Mouse (Mus musculus): ENCODE data around the gene Zfp638. TPM values are rescaled to one million over a fixed set of nuclear protein-coding genes. Genes with fewer than 3 reads are reported as not detected.
"Not testable (repeated sequence)": the region's sequence is repeated elsewhere in the genome, so short reads cannot be mapped to it uniquely, and the experiment has no call there.

The Zfp638 gene
- polyA plus RNA-seq, 1 experiment: 82.0 TPM

DNA sequence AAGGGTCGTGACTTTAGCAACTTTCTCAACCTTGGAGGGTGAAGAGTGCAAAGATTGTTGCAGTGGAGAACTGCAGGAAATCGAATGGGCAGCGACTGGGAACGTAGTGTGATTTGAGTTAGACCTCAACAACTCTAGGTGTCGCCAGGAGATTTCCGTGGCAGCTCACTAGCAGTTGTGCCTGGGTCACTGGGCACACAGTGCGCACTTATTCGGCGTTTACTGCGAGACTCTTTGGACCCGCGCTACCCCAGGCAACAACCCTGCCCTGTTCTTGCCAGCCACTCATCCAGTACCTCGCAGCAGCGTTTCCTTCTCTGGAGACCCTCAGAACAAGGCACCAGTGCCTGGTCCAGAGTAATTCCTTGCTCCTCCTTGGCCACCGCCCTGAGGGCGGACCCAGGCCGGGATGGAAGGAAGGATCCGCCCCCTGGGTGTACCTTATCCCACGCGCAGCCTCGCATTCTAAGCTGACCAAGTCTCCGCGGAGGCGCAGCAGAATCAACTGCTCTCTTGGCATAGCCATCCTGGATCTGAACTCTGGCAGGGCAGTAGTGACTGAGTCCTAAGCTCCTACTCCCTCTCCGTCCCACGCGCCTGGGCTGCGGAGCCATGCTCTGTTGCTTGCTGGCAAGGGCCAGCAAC lies 152.1 kb downstream of the Zfp638 start:
- H3K4me3 ChIP-seq (ENCODE audit: insufficient read depth, low read length): no peak overlapping the region
- H3K4me1 ChIP-seq (ENCODE audit: control insufficient read depth, insufficient read depth, low read length): peaks cover 3% of the 10 kb centered on the region; the same call in 1 of the 2 replicates
- no peak overlapping the region for H3K27ac ChIP-seq (ENCODE audit: insufficient read depth, low read depth, low read length)
- no peak for TF ChIP-seq CTCF (IDR thresholded peaks at IDR 0.05; ENCODE audit: low read depth, low read length)
- no peak for TF ChIP-seq POLR2A (IDR thresholded peaks at IDR 0.05; ENCODE audit: borderline replicate concordance, low read depth, low read length)

DNA sequence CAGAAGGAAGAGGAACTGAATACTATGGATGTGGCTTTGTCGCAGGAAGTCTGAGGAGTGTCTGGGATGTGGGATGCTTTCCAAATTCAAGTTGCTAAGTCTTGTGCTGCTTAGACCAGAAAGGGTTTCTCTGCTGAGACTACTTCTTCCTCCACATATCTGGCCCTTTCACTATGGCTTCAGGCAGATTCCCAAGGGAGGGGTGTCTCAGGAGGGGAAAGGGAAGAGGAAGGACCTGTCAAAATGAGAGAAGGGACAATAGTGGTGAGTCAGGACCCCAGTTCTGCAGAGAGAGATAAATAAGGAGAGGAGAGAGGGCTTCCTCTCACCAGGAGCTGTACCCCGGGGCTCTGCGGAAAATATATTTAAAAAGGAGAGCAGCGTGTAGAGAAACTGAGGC lies 153.1 kb downstream of the Zfp638 start:
- TF ChIP-seq POLR2A (IDR thresholded peaks at IDR 0.05; ENCODE audit: borderline replicate concordance, low read depth, low read length) (no peak), CTCF (IDR thresholded peaks at IDR 0.05; ENCODE audit: low read depth, low read length) (no peak)
- Histone ChIP-seq H3K4me1 (ENCODE audit: control insufficient read depth, insufficient read depth, low read length) (peaks cover 3% of the 10 kb centered on the region; the same call in 1 of the 2 replicates), H3K27ac (ENCODE audit: insufficient read depth, low read depth, low read length) (no peak overlapping the region), H3K4me3 (ENCODE audit: insufficient read depth, low read length) (no peak overlapping the region)

DNA sequence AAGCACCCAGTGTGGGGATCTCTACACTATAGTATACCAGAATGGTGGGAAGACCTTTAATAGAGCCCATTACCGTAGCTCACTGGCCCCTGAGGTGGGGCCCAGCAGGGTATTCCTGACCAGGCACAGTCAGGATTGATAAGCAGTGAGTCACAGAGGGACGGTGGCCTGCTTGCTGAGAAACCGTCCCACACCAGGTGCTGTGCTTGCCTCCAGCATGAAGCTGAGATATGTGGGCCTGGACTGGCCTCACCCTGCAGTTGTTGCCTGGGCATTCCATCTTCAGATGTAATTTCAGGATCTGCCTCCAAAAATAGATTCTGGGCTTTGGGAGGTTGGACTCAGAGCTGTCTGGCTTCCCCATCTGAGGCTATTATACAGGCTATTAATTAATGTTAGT lies 155.1 kb downstream of the Zfp638 start:
- no peak for TF ChIP-seq CTCF (IDR thresholded peaks at IDR 0.05; ENCODE audit: low read depth, low read length)
- TF ChIP-seq POLR2A (IDR thresholded peaks at IDR 0.05; ENCODE audit: borderline replicate concordance, low read depth, low read length): no peak
- peaks cover 3% of the 10 kb centered on the region; the same call in 1 of the 2 replicates for H3K4me1 ChIP-seq (ENCODE audit: control insufficient read depth, insufficient read depth, low read length)
- no peak overlapping the region for H3K27ac ChIP-seq (ENCODE audit: insufficient read depth, low read depth, low read length)
- no peak overlapping the region for H3K4me3 ChIP-seq (ENCODE audit: insufficient read depth, low read length)

DNA sequence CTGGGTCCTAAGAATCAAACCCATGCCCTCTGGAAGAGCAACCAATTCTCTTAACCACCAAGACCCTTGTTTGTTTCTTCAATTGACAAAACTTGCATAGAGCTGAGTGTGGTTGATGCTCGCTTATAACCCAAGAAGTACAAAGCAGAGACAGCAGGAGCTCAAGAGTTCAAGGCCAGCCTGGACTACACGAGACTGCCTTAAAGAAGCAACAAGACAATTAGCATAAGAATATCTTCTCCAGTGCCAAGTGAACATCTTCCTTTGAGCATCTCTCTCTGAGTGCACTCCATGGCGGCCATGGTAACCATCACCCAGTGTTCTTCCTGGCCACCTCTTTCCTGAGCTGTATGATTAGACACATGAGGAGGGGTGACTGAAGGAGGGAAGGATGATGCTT lies 158.7 kb downstream of the Zfp638 start:
- Histone ChIP-seq H3K4me1 (ENCODE audit: control insufficient read depth, insufficient read depth, low read length) (no peaks in the 10 kb centered on the region), H3K27ac (ENCODE audit: insufficient read depth, low read depth, low read length) (no peak overlapping the region), H3K4me3 (ENCODE audit: insufficient read depth, low read length) (no peak overlapping the region)
- TF ChIP-seq CTCF (IDR thresholded peaks at IDR 0.05; ENCODE audit: low read depth, low read length) (no peak), POLR2A (IDR thresholded peaks at IDR 0.05; ENCODE audit: borderline replicate concordance, low read depth, low read length) (no peak)

DNA sequence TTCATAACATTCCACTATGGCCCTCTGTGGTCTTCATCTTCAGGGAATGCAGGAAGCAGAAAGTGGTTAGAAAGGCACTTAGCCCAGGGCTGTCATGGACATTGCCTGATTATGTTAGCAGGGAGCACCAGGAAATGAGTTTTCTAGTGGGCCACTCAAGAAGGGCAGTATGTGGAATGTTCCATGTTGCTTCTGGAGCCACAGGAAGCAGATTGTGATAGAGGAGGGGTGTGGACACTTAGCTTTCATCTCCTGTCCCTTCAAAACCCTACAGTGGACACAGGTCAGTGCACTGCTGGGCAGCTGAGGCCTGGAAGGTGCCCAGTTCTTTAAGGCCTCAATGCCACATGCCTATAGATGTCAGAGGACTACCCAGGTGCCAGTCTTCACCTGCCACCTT lies 161.9 kb downstream of the Zfp638 start:
- TF ChIP-seq CTCF (IDR thresholded peaks at IDR 0.05; ENCODE audit: low read depth, low read length): no peak
- no peak for TF ChIP-seq POLR2A (IDR thresholded peaks at IDR 0.05; ENCODE audit: borderline replicate concordance, low read depth, low read length)
- no peak overlapping the region for H3K27ac ChIP-seq (ENCODE audit: insufficient read depth, low read depth, low read length)
- no peaks in the 10 kb centered on the region for H3K4me1 ChIP-seq (ENCODE audit: control insufficient read depth, insufficient read depth, low read length)
- no peak overlapping the region for H3K4me3 ChIP-seq (ENCODE audit: insufficient read depth, low read length)

DNA sequence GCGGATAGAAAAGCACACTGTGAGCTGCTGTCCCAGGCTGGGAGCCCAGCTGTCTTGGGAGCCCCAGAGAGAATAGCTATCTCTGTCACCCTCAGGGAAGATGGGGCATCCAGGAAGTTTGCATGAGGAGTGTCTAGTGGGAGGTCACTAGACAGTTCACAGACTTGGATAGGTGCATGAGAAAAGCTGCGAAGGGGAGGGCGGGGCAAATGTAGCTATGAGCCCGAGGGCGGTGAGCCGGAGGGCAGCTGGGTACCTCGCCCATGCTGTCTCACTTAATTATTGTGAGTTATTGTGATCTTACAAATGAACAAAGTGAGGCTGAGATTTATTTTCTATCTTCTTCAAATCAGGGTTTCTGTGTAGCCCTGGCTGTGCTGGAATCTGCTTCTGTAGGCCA lies 162.9 kb downstream of the Zfp638 start:
- Histone ChIP-seq H3K27ac (ENCODE audit: insufficient read depth, low read depth, low read length) (no peak overlapping the region), H3K4me1 (ENCODE audit: control insufficient read depth, insufficient read depth, low read length) (no peaks in the 10 kb centered on the region), H3K4me3 (ENCODE audit: insufficient read depth, low read length) (no peak overlapping the region)
- TF ChIP-seq CTCF (IDR thresholded peaks at IDR 0.05; ENCODE audit: low read depth, low read length): no peak
- TF ChIP-seq POLR2A (IDR thresholded peaks at IDR 0.05; ENCODE audit: borderline replicate concordance, low read depth, low read length): no peak

DNA sequence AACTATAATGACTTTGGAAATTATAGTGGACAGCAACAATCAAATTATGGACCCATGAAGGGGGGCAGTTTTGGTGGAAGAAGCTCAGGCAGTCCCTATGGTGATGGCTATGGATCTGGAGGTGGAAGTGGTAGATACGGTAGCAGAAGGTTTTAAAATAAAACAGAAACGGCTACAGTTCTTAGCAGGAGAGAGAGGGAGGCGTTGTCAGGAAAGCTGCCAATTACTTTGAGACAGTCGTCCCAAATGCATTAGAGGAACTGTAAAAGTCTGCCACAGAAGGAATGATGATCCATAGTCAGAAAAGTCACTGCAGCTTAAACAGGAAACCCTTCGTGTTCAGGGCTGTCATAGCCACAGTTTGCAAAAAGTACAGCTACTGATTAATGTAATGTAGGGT lies 165.6 kb downstream of the Zfp638 start:
- H3K4me1 ChIP-seq (ENCODE audit: control insufficient read depth, insufficient read depth, low read length); H3K4me3 ChIP-seq (ENCODE audit: insufficient read depth, low read length); H3K27ac ChIP-seq (ENCODE audit: insufficient read depth, low read depth, low read length): not testable (repeated sequence)

Other genes with a start within 250 kb of the Zfp638 start
- gene Clec4f, start 210.9 kb upstream of the Zfp638 start, polyA plus RNA-seq (2012; ENCODE audit: insufficient read depth, insufficient read length, missing spikeins): not detected in 2 replicates
- 3.6 and 5.1 TPM in 2 replicates for gene Cd207, start 189.3 kb upstream of the Zfp638 start, polyA plus RNA-seq (2012; ENCODE audit: insufficient read depth, insufficient read length, missing spikeins)
- not detected in 2 replicates for gene Vax2, start 155.8 kb upstream of the Zfp638 start, polyA plus RNA-seq (2012; ENCODE audit: insufficient read depth, insufficient read length, missing spikeins)
- not detected in 2 replicates for gene Atp6v1b1, start 124.1 kb upstream of the Zfp638 start, polyA plus RNA-seq (2012; ENCODE audit: insufficient read depth, insufficient read length, missing spikeins)
- not detected in 2 replicates for gene Ankrd53, start 104.5 kb upstream of the Zfp638 start, polyA plus RNA-seq (2012; ENCODE audit: insufficient read depth, insufficient read length, missing spikeins)
- 97.3 and 108 TPM in 2 replicates for gene Tex261, start 91.3 kb upstream of the Zfp638 start, polyA plus RNA-seq (2012; ENCODE audit: insufficient read depth, insufficient read length, missing spikeins)
- 122 and 125 TPM in 2 replicates for gene Nagk, start 72.1 kb upstream of the Zfp638 start, polyA plus RNA-seq (2012; ENCODE audit: insufficient read depth, insufficient read length, missing spikeins)
- gene Paip2b, start 35.4 kb upstream of the Zfp638 start, polyA plus RNA-seq (2012; ENCODE audit: insufficient read depth, insufficient read length, missing spikeins): 7.0 and 9.8 TPM in 2 replicates
- gene Dysf, start 141.5 kb downstream of the Zfp638 start, polyA plus RNA-seq (2012; ENCODE audit: insufficient read depth, insufficient read length, missing spikeins): 0.11 TPM in 1 of 2 replicates, not detected in the other